Mouse (Mus musculus): Measurements from ENCODE around the gene Mpi. TPM values are rescaled to one million over a fixed set of nuclear protein-coding genes. Genes with fewer than 3 reads are reported as not detected.

Mpi gene
- polyA plus RNA-seq, 1 experiment from 2014 or later: 62.5 TPM

- no peak overlapping the region for H3K9ac ChIP-seq
- H3K4me3 ChIP-seq (replicated peaks): no peak overlapping the region
- H3K27ac ChIP-seq: 0 out of 2 replicates have a peak overlapping the region, but pooled peaks have one; percentile 25
- H3K27me3 ChIP-seq: no peaks in the 10 kb centered on the region
- no peaks in the 10 kb centered on the region for H3K9me3 ChIP-seq
- no peaks in the 10 kb centered on the region for H3K36me3 ChIP-seq (replicated peaks)
- H3K4me1 ChIP-seq: peaks cover 10% of the 10 kb centered on the region
- WGBS: 10% methylated on average over 3 of the region's 3 CpGs
- no peak for ATAC-seq (ENCODE audit: low FRiP score)
- H3K4me2 ChIP-seq: no peak overlapping the region
Measured at GRCm38 (mm10) chr9:57517113-57517512, 35.5 kb downstream of the Mpi start.

GRCm38 (mm10) chr9:57510577-57510976, 42.0 kb downstream of the Mpi start:
- H3K4me3 ChIP-seq (replicated peaks): no peak overlapping the region
- no peak for ATAC-seq (ENCODE audit: low FRiP score)
- no peak overlapping the region for H3K4me2 ChIP-seq
- H3K4me1 ChIP-seq: peaks cover 8% of the 10 kb centered on the region
- H3K36me3 ChIP-seq (replicated peaks): no peaks in the 10 kb centered on the region
- H3K27me3 ChIP-seq: peaks cover 17% of the 10 kb centered on the region
- no peak overlapping the region for H3K9ac ChIP-seq
- H3K27ac ChIP-seq: no peak overlapping the region
- H3K9me3 ChIP-seq: no peaks in the 10 kb centered on the region
- WGBS: 51% methylated on average over 2 of the region's 2 CpGs

DNA sequence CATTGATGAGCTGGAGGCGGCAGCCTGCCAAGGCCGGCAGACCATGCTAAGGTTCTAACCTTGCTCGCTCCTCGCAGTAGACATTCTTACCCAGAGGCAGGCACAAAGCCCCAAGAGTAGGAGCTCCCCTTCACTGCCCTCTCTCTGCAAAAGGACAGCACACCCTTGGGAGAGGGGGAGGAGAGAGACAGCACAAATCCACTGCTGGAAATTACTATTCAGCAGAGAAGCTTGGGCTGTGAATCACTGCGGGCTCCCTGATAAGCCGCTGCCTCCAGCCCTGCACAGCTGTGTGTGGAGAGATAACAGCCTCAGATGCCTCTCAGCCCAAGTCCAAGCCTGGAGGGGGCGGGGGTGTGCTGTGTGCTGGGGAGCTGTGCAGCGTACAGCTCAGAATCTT, 46.9 kb downstream of the Mpi start:
- peak overlapping the region; percentile 17 for H3K4me2 ChIP-seq
- no peak overlapping the region for H3K4me3 ChIP-seq (replicated peaks)
- ATAC-seq (ENCODE audit: low FRiP score): peak; percentile 51
- H3K27me3 ChIP-seq: peaks cover 66% of the 10 kb centered on the region
- peak overlapping the region; percentile 33; the same call in 1 of the 2 replicates for H3K27ac ChIP-seq
- H3K36me3 ChIP-seq (replicated peaks): no peaks in the 10 kb centered on the region
- H3K9ac ChIP-seq: no peak overlapping the region
- H3K4me1 ChIP-seq: peaks cover 51% of the 10 kb centered on the region
- 3% methylated on average over 8 of the region's 8 CpGs for WGBS
- no peaks in the 10 kb centered on the region for H3K9me3 ChIP-seq

DNA sequence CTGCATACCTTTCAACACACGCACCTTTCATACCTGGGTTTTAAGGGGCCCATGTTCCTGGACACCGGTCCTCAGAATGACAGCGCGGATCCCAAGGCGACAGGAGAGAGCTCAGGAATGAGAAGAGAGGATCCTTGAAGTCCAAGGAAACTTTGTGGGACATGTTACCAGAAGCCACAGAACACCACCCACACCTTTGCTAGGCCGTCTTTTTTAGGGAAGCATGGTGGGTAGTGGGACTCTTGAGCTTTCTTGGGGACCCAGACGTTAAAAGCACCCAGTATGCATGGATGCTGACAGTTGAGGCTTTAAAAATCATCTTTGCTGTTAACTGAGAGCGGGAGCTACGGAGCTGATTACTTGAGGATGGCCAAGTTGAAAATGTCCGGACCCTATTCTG, 47.7 kb downstream of the Mpi start:
- 0 out of 2 replicates have a peak overlapping the region, but pooled peaks have one; percentile 17 for H3K9ac ChIP-seq
- no peak overlapping the region for H3K27ac ChIP-seq
- 50% methylated on average over 10 of the region's 10 CpGs for WGBS
- peak overlapping the region; percentile 89 for H3K4me2 ChIP-seq
- H3K27me3 ChIP-seq: peaks cover 74% of the 10 kb centered on the region
- no peaks in the 10 kb centered on the region for H3K9me3 ChIP-seq
- H3K4me3 ChIP-seq (replicated peaks): peak overlapping the region; percentile 44
- no peak for ATAC-seq (ENCODE audit: low FRiP score)
- peaks cover 51% of the 10 kb centered on the region for H3K4me1 ChIP-seq
- H3K36me3 ChIP-seq (replicated peaks): no peaks in the 10 kb centered on the region

- Histone ChIP-seq H3K9me3 (no peaks in the 10 kb centered on the region), H3K27me3 (peaks cover 79% of the 10 kb centered on the region), H3K4me3 (replicated peaks) (peak overlapping the region; percentile 44), H3K36me3 (replicated peaks) (no peaks in the 10 kb centered on the region), H3K9ac (peak overlapping the region; percentile 42), H3K27ac (no peak overlapping the region), H3K4me1 (peaks cover 51% of the 10 kb centered on the region), H3K4me2 (peak overlapping the region; percentile 89)
- WGBS: under 1% methylated on average over 34 of the region's 34 CpGs
- peak; percentile 27 for ATAC-seq (ENCODE audit: low FRiP score)
Measured at GRCm38 (mm10) chr9:57504381-57504700, 48.2 kb downstream of the Mpi start.

DNA sequence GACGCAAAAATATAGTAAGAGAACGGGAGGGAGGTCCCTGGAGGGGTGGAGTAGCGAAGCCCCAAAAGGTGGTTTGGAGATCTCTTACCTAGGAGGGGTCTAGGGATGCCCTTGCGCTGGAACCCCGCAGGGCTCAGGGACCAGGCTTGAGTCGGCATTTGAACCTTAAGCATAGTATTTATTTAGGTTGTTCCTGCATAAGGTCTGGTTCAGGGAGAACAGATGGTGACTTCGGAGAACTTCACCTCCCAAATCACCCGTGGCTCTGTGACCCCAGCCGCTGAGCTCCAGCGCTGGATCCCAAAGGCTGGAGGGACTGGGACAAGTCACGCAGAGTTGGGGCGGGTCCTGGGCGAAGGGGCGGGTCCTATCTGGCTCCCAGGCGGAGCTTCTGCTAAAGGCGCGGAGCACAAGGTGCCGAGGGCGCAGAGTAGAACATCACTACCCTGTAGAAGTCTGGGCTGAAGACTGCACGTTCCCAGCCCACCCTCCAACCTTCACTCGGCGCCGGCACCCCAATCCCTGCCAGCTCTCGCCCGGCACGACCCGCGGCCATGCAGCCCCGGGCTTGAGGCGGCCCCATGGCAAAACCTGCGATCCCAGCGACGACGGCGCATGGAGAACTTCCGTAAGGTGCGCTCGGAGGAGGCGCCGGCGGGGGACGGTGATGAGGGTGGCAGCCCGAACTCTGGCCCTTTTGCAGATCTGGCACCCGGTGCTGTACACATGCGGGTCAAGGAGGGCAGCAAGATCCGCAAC, 48.8 kb downstream of the Mpi start, which contains the start of gene Rpp25:
Rpp25 (plus strand) TSS at position 405 of the 759 bp plus-strand sequence.
- Histone ChIP-seq H3K27me3 (peaks cover 84% of the 10 kb centered on the region), H3K4me3 (replicated peaks) (peak within 1 kb of the TSS; percentile 44), H3K4me1 (peaks cover 51% of the 10 kb centered on the region), H3K36me3 (replicated peaks) (no peaks in the 10 kb centered on the region), H3K4me2 (peak within 1 kb of the TSS; percentile 89), H3K27ac (peak within 1 kb of the TSS; percentile 90), H3K9me3 (no peaks in the 10 kb centered on the region), H3K9ac (peak within 1 kb of the TSS; percentile 42)
- WGBS: under 1% methylated on average over 46 of the region's 46 CpGs
- ATAC-seq (ENCODE audit: low FRiP score): peak; percentile 45

DNA sequence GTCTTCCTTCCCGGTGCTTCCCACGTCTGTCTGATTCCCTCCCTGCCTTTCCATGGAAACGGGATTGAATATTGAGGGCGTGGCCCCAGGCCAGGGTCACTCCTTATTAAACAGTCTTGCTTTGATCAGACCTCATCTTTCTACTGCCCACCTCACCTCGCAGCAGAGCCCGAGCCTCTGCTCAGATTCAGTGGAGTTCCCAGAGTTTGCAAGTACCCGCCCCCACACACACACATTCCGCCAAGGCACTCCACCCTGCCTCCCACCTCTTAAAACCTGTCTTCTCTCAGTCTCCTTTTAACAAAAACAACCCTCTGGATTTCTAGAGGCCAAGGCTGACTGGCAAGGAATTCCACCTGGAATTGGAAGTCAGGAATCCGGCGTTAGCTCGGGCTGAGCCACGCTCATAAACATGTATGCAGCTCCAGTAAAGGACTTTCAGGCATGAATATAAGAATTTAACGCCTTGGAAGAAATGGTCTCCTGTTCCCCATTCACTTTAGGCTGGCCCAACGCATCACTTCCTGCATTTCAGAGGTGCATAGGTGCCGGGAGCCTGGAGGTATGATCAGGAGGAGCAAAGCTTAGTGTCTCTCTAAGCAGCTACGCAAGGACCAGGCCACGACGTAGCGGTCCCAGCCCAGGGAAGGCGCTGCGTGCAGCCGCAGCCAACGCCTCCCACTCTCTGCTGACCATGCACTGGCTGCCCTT, 49.5 kb downstream of the Mpi start:
- H3K4me1 ChIP-seq: peaks cover 51% of the 10 kb centered on the region
- peak overlapping the region; percentile 44 for H3K4me3 ChIP-seq (replicated peaks)
- H3K27me3 ChIP-seq: peaks cover 84% of the 10 kb centered on the region
- H3K4me2 ChIP-seq: peak overlapping the region; percentile 89
- 3% methylated on average over 23 of the region's 23 CpGs for WGBS
- peak overlapping the region; percentile 90 for H3K27ac ChIP-seq
- ATAC-seq (ENCODE audit: low FRiP score): no peak
- no peaks in the 10 kb centered on the region for H3K9me3 ChIP-seq
- H3K36me3 ChIP-seq (replicated peaks): no peaks in the 10 kb centered on the region
- no peak overlapping the region for H3K9ac ChIP-seq

DNA sequence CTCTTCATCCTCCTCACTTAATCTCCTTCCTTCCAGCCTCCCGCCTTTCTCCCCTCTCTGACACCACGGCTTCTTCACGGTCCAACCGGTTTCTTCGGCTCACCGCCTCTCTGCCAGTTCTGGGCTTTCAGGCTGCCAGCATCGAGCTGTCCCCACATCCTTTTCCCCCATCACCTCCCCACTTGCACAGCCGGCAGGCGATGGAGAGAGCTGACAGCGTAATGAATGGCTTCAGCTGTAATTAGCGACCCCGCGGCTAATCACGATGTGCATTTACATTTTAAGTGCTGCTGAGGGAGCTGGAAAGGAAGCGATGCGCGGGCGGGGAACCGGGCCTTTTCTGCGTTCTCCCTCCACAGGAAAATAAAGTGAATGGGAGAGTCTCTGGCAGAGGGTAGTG, 50.7 kb downstream of the Mpi start:
- 0% methylated on average over 20 of the region's 20 CpGs for WGBS
- H3K9ac ChIP-seq: peak overlapping the region; percentile 40; the same call in 1 of the 2 replicates
- H3K27ac ChIP-seq: peak overlapping the region; percentile 90
- H3K9me3 ChIP-seq: no peaks in the 10 kb centered on the region
- no peaks in the 10 kb centered on the region for H3K36me3 ChIP-seq (replicated peaks)
- H3K4me1 ChIP-seq: peaks cover 51% of the 10 kb centered on the region
- ATAC-seq (ENCODE audit: low FRiP score): peak; percentile 71
- H3K27me3 ChIP-seq: peaks cover 85% of the 10 kb centered on the region
- H3K4me3 ChIP-seq (replicated peaks): peak overlapping the region; percentile 29
- peak overlapping the region; percentile 89 for H3K4me2 ChIP-seq

DNA sequence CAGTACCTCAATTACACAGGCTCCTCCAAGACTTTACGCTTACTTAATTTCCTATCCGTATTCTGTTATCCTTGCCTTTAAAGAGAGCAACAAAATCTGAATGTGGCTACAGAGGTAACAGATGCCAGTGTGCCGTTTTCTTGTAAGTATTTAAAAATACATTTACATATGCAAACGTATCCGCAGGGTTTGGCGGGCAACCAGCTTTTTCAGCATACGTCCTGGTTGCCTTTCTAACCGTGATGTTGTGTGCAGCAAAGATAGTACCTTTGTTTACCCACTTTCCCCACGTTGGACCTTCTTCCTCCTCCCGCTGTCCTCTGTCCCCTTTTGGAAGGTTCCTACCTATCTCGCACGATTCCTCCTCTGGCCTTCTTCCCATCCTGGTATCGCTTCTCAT, 51.1 kb downstream of the Mpi start:
- no peaks in the 10 kb centered on the region for H3K36me3 ChIP-seq (replicated peaks)
- peaks cover 83% of the 10 kb centered on the region for H3K27me3 ChIP-seq
- H3K4me1 ChIP-seq: peaks cover 51% of the 10 kb centered on the region
- peak overlapping the region; percentile 90 for H3K27ac ChIP-seq
- peak overlapping the region; percentile 89 for H3K4me2 ChIP-seq
- WGBS: under 1% methylated on average over 13 of the region's 13 CpGs
- peak overlapping the region; percentile 29 for H3K4me3 ChIP-seq (replicated peaks)
- ATAC-seq (ENCODE audit: low FRiP score): peak; percentile 5
- peak overlapping the region; percentile 40; the same call in 1 of the 2 replicates for H3K9ac ChIP-seq
- no peaks in the 10 kb centered on the region for H3K9me3 ChIP-seq

- Histone ChIP-seq H3K4me1 (peaks cover 25% of the 10 kb centered on the region), H3K36me3 (replicated peaks) (no peaks in the 10 kb centered on the region), H3K4me3 (replicated peaks) (no peak overlapping the region), H3K9ac (no peak overlapping the region), H3K9me3 (no peaks in the 10 kb centered on the region), H3K4me2 (no peak overlapping the region; the same call in 1 of the 2 replicates), H3K27me3 (peaks cover 55% of the 10 kb centered on the region), H3K27ac (peak overlapping the region; percentile 59; the same call in 1 of the 2 replicates)
- ATAC-seq (ENCODE audit: low FRiP score): no peak
- 45% methylated on average over 7 of the region's 7 CpGs for WGBS
Measured at GRCm38 (mm10) chr9:57498536-57498935, 54.0 kb downstream of the Mpi start.

GRCm38 (mm10) chr9:57497236-57497635, 55.3 kb downstream of the Mpi start:
- 81% methylated on average over 5 of the region's 5 CpGs for WGBS
- H3K4me2 ChIP-seq: no peak overlapping the region
- H3K9me3 ChIP-seq: no peaks in the 10 kb centered on the region
- ATAC-seq (ENCODE audit: low FRiP score): no peak
- no peak overlapping the region for H3K4me3 ChIP-seq (replicated peaks)
- H3K27ac ChIP-seq: no peak overlapping the region
- H3K27me3 ChIP-seq: peaks cover 44% of the 10 kb centered on the region
- no peak overlapping the region for H3K9ac ChIP-seq
- H3K36me3 ChIP-seq (replicated peaks): no peaks in the 10 kb centered on the region
- H3K4me1 ChIP-seq: peaks cover 12% of the 10 kb centered on the region

GRCm38 (mm10) chr9:57494970-57495369, 57.6 kb downstream of the Mpi start:
- peaks cover 22% of the 10 kb centered on the region for H3K27me3 ChIP-seq
- no peak overlapping the region for H3K4me3 ChIP-seq (replicated peaks)
- H3K36me3 ChIP-seq (replicated peaks): no peaks in the 10 kb centered on the region
- ATAC-seq (ENCODE audit: low FRiP score): no peak
- no peak overlapping the region for H3K4me2 ChIP-seq
- no peak overlapping the region for H3K9ac ChIP-seq
- no peaks in the 10 kb centered on the region for H3K9me3 ChIP-seq
- no peaks in the 10 kb centered on the region; the same call in none of the 2 replicates for H3K4me1 ChIP-seq
- H3K27ac ChIP-seq: no peak overlapping the region
